Mouse (Mus musculus) heart, postnatal 0 days (tissue): ENCODE data around the gene Adra2b. TPM values are rescaled to one million over a fixed set of nuclear protein-coding genes. Genes with fewer than 3 reads are reported as not detected.

ENCODE experiments used
- ATAC-seq: fragments of 200-750 bp; cut with Nextera tagmentation; 2 replicates; pipeline ENCODE4 v1.8.0; 2017; ENCODE audit warnings: low read depth, moderate number of reproducible peaks, moderate library complexity; ENCODE audit not compliant: insufficient read depth
- DNase-seq: peaks from one replicate; pipeline ENCODE4 v3.0.0-alpha.2; 2016; ENCODE audit warnings: low spot score
- H3K27ac ChIP-seq: fragments of 300-500 bp; sonication (generic); 2 replicates; pipeline ENCODE4 v1.5.1; 2014; ENCODE audit warnings: low read depth, mild to moderate bottlenecking
- H3K27me3 ChIP-seq: fragments of 300-500 bp; sonication (generic); 2 replicates; pipeline ENCODE4 v1.6.1; 2014; ENCODE audit warnings: low read length, mixed read lengths; ENCODE audit not compliant: control insufficient read depth, insufficient read depth
- H3K36me3 ChIP-seq: fragments of 300-500 bp; sonication (generic); replicated peaks from 2 replicates; pipeline ENCODE4 v1.6.1; 2014; ENCODE audit warnings: low read length, mixed read lengths; ENCODE audit not compliant: control insufficient read depth, insufficient read depth
- H3K4me1 ChIP-seq: fragments of 300-500 bp; sonication (generic); 2 replicates; pipeline ENCODE4 v1.6.1; 2014; ENCODE audit warnings: antibody characterized with exemption; ENCODE audit not compliant: control insufficient read depth, insufficient read depth
- H3K4me2 ChIP-seq: fragments of 300-500 bp; sonication (generic); 2 replicates; pipeline ENCODE4 v1.6.1; 2014; ENCODE audit warnings: low read depth, mild to moderate bottlenecking, low read length, moderate library complexity
- H3K4me3 ChIP-seq: fragments of 300-500 bp; sonication (generic); 2 replicates; pipeline ENCODE4 v1.5.1; 2014; ENCODE audit warnings: low read depth, low read length
- H3K9ac ChIP-seq: fragments of 300-500 bp; sonication (generic); replicated peaks from 2 replicates; pipeline ENCODE4 v1.6.1; 2014; ENCODE audit warnings: low read depth, low read length, mixed read lengths
- H3K9me3 ChIP-seq: fragments of 300-500 bp; sonication (generic); replicated peaks from 2 replicates; pipeline ENCODE4 v1.6.1; 2016; ENCODE audit warnings: low read length; ENCODE audit not compliant: control insufficient read depth
- CTCF ChIP-seq: IDR thresholded peaks from 2 replicates; pipeline ENCODE4 v1.5.1; 2016; ENCODE audit warnings: antibody characterized with exemption, control low read depth, low read depth
- EP300 ChIP-seq: IDR thresholded peaks from 2 replicates; pipeline ENCODE4 v1.6.1; 2016; ENCODE audit warnings: antibody characterized with exemption, low read depth
- WGBS: fragments of 180-500 bp; shearing (Covaris S2); extraction: QIAGEN DNeasy Blood & Tissue Kit; methylation state at CpG from one replicate; pipeline ENCODE4 v1.1.7; 2014; 5-methylcytosine and 5-hydroxymethylcytosine counted together
- polyA plus RNA-seq: library from polyadenylated mRNA; unstranded; fragments of >200 nt; fragmentation: Nextera tagmentation; extraction: Ambion mirVana; gene quantifications from 2 replicates; pipeline ENCODE4 v1.2.1, GENCODE M21; 2015
- total RNA-seq: library from RNA; depleted of rRNA; stranded (reverse); fragments of >200 nt; gene quantifications from 2 replicates; pipeline ENCODE4 v1.2.3, GENCODE M21; 2014; ENCODE audit warnings: low replicate concordance

Gene Adra2b
- total and polyA plus RNA-seq, 2 experiments from 2014 or later: 0.67 to 1.1 TPM

DNA sequence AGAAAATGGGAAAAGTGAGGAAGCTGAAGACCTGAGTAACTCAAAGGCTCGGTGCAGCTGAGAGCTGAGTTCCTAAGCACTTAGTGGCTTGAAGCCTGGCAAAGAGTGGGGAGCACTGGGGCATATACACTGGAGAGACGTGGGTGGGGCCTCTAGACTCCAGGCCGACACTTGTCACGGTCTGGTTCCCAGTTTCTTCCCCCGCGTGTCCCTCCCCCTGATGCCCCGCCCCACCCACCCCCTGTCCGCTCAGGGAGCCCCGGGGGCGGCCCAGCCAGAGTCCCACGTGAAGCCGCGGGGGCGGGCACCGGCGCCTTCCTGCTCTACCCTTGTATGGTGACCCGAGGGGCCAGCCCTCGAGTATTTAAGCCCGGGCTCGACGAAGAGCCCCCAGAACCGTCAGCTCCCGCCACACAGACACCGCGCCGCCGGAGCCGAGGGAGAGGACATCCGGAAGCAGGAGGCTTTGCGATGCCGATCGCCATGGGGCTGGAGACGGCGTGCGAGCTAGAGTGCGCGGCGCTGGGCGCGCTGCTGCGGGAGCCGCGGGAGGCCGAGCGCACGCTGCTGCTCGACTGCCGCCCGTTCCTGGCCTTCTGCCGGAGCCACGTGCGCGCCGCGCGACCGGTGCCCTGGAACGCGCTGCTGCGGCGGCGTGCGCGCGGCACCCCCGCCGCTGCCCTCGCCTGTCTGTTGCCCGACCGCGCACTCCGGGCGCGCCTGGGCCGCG, 27.1 kb upstream of the Adra2b start, which contains the start of gene Dusp2:
Dusp2 (plus strand) TSS at position 393 of the 730 bp plus-strand sequence.
- no peaks in the 10 kb centered on the region for H3K4me1 ChIP-seq
- under 1% methylated on average over 75 of the region's 76 CpGs for WGBS
- H3K4me2 ChIP-seq: peak within 1 kb of the TSS; percentile 85
- H3K27me3 ChIP-seq: peaks cover 12% of the 10 kb centered on the region
- H3K9me3 ChIP-seq: no peaks in the 10 kb centered on the region
- H3K27ac ChIP-seq: peak within 1 kb of the TSS; percentile 61
- TF ChIP-seq CTCF: no peak
- no peak for TF ChIP-seq EP300
- ATAC-seq: peak; percentile 86
- H3K36me3 ChIP-seq: no peaks in the 10 kb centered on the region
- DNase-seq: peak; percentile 77
- peak within 1 kb of the TSS; percentile 58 for H3K4me3 ChIP-seq
- H3K9ac ChIP-seq: peak within 1 kb of the TSS; percentile 60

DNA sequence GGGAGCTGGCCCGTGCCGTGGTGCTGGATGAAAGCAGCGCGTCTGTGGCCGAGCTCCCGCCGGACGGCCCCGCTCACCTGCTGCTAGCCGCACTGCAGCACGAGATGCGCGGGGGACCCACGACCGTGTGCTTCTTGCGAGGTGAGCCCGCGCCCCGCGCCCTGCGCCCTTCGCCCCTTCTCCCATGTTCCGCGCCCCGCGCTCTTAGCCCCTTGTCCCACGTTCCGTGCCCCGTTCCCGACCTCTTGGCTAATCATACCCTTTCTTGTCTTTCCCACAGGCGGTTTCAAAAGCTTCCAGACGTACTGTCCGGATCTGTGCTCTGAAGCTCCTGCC, 26.5 kb upstream of the Adra2b start:
- no peaks in the 10 kb centered on the region for H3K4me1 ChIP-seq
- H3K9me3 ChIP-seq: no peaks in the 10 kb centered on the region
- H3K36me3 ChIP-seq: no peaks in the 10 kb centered on the region
- ATAC-seq (no peak), DNase-seq (no peak)
- TF ChIP-seq EP300 (no peak), CTCF (no peak)
- peaks cover 12% of the 10 kb centered on the region for H3K27me3 ChIP-seq
- 2% methylated on average over 33 of the region's 33 CpGs for WGBS
- peak overlapping the region; percentile 58 for H3K4me3 ChIP-seq
- peak overlapping the region; percentile 85 for H3K4me2 ChIP-seq
- peak overlapping the region; percentile 61; the same call in 1 of the 2 replicates for H3K27ac ChIP-seq
- peak overlapping the region; percentile 60 for H3K9ac ChIP-seq

DNA sequence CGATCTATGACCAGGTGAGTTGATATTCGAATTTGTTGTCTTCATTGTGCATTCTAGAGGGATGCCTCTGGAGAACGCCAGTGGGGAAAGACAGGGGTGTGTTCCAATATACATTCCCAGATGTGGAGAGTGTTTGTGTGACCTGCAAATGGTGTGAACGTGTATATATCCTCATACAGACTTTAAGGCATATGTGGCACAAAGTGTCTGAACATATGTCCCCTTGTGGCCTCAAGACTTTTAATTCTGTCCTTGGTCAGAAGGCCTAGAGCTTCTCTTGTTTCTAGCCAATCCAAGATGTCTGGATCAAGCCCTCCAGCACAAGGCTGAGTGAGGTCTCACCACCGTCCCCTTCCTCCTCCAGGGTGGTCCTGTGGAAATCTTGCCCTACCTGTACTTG, 26.1 kb upstream of the Adra2b start:
- no peak for TF ChIP-seq EP300
- H3K27ac ChIP-seq: no peak overlapping the region
- peaks cover 12% of the 10 kb centered on the region for H3K27me3 ChIP-seq
- H3K9me3 ChIP-seq: no peaks in the 10 kb centered on the region
- DNase-seq: no peak
- peak overlapping the region; percentile 85 for H3K4me2 ChIP-seq
- peak overlapping the region; percentile 60; the same call in 1 of the 2 replicates for H3K9ac ChIP-seq
- no peaks in the 10 kb centered on the region for H3K4me1 ChIP-seq
- ATAC-seq: no peak
- H3K4me3 ChIP-seq: peak overlapping the region; percentile 58
- WGBS: 30% methylated on average over 5 of the region's 5 CpGs
- no peaks in the 10 kb centered on the region for H3K36me3 ChIP-seq

DNA sequence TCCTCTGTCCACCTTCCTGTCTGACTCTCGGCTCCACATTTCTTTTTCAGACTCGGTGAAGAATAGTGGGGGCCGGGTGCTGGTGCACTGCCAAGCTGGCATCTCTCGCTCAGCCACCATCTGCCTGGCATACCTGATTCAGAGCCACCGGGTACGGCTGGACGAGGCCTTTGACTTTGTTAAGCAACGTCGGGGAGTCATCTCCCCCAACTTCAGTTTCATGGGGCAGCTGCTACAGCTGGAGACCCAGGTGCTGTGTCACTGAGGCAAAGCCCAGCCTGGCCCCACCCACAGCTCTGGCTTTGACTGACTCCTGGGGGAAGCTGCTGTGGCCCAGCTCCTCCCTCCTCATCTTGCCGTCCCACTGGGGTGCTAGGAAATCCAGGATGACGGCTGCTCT, 25.5 kb upstream of the Adra2b start:
- no peak for DNase-seq
- no peak overlapping the region for H3K27ac ChIP-seq
- peak overlapping the region; percentile 85 for H3K4me2 ChIP-seq
- no peaks in the 10 kb centered on the region for H3K36me3 ChIP-seq
- no peaks in the 10 kb centered on the region for H3K9me3 ChIP-seq
- peaks cover 16% of the 10 kb centered on the region for H3K27me3 ChIP-seq
- no peak for TF ChIP-seq EP300
- TF ChIP-seq CTCF: no peak
- no peak overlapping the region; the same call in 1 of the 2 replicates for H3K9ac ChIP-seq
- no peaks in the 10 kb centered on the region for H3K4me1 ChIP-seq
- WGBS: 59% methylated on average over 11 of the region's 11 CpGs
- ATAC-seq: no peak
- peak overlapping the region; percentile 58 for H3K4me3 ChIP-seq

DNA sequence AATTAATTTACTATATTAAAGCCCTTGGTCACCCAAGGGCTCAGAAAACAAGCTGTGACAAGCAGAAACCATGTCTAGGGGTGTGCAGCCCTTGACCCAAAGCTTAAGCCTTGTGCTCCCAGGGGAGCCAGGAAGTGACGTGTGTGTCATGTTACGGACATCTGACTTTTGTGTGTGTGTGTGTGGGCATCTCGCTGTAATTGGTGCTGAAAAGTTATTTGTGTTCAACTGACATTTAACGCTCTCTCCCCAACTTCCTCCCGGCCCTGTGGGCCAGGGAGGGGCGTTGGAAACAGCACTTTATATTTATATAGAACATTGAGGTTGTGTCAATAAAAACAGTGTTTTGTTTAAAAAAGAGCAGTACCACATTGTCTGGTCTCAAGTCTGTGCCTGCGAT, 25.0 kb upstream of the Adra2b start:
- no peaks in the 10 kb centered on the region for H3K36me3 ChIP-seq
- H3K4me3 ChIP-seq: peak overlapping the region; percentile 58; the same call in 1 of the 2 replicates
- TF ChIP-seq CTCF (no peak), EP300 (no peak)
- WGBS: 61% methylated on average over 7 of the region's 7 CpGs
- ATAC-seq: no peak
- no peak overlapping the region for H3K9ac ChIP-seq
- H3K27ac ChIP-seq: no peak overlapping the region
- no peak for DNase-seq
- H3K4me1 ChIP-seq: no peaks in the 10 kb centered on the region
- H3K4me2 ChIP-seq: peak overlapping the region; percentile 85
- no peaks in the 10 kb centered on the region for H3K9me3 ChIP-seq
- peaks cover 16% of the 10 kb centered on the region for H3K27me3 ChIP-seq

DNA sequence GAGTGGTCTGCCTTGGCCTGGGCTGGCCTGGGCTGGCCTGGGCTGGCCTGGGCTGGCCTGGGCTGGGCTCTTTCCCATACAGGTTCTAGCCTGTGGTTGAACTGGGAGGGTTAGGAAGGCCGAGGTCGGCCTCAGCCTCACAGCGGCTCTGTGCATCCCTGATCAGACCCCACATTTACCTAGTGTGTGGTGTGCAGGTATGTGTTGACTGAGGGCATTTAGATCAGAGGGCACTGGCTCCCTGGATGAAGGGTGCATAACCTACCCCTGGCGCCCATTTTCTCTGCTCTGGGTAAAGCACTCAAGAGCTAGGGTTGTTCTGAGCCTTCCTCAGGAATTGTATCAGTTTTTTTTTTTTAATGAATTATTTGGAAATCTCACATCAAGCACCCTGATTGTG, 24.6 kb upstream of the Adra2b start, which contains the start of gene Astl:
Astl (plus strand) TSS at position 224 of the 400 bp plus-strand sequence.
- Histone ChIP-seq H3K4me3 (peak within 1 kb of the TSS; percentile 58), H3K27ac (no peak within 1 kb of the TSS), H3K4me1 (no peaks in the 10 kb centered on the region), H3K9me3 (no peaks in the 10 kb centered on the region), H3K36me3 (no peaks in the 10 kb centered on the region), H3K9ac (no peak within 1 kb of the TSS), H3K4me2 (peak within 1 kb of the TSS; percentile 85), H3K27me3 (peaks cover 16% of the 10 kb centered on the region)
- DNase-seq (no peak), ATAC-seq (no peak)
- TF ChIP-seq CTCF (no peak), EP300 (no peak)
- 84% methylated on average over 4 of the region's 4 CpGs for WGBS
